19 mouse cellular contexts compared by ENCODE assay signal in genomic region chr5:72839655-72840054, GRCm38 (mm10).
"Had no signal": no experiment of that assay in that cellular context is flagged by ENCODE, and none has a peak within 500 bp of the region (broad histone marks: within the 10 kb centered on the region; RNA-seq: fewer than 3 reads in every experiment).

No protein-coding gene starts in this region.

- H3K9me3 ChIP-seq: neural tube, embryonic 12.5 days; stomach, embryonic 15.5 days had no signal

- DNase-seq: kidney, adult 2 months; kidney, postnatal 25 days; layer of hippocampus, adult 9-11 months; liver, postnatal 0 days; lung, embryonic 14.5 days; midbrain, embryonic 14.5 days; retina, postnatal 1 day; right cerebral cortex, postnatal 25 days; spleen, adult 18-20 months; thymus, adult 18-20 months; thymus, postnatal 36 days had no signal

- ATAC-seq: liver, postnatal 0 days; lung, postnatal 0 days had no signal

- H3K27ac ChIP-seq: kidney, postnatal 0 days; layer of hippocampus, adult 2 months; liver, embryonic 14.5 days; macrophage; neural tube, embryonic 12.5 days; stomach, embryonic 15.5 days had no signal

- H3K4me3 ChIP-seq: layer of hippocampus, adult 2 months; neural tube, embryonic 12.5 days; stomach, embryonic 15.5 days had no signal

- H3K27me3 ChIP-seq: neural tube, embryonic 12.5 days; stomach, embryonic 15.5 days had no signal

- H3K4me1 ChIP-seq: neural tube, embryonic 12.5 days had no signal

- H3K4me2 ChIP-seq: liver, embryonic 11.5 days; lung, embryonic 14.5 days; neural tube, embryonic 12.5 days; stomach, embryonic 15.5 days had no signal

- H3K36me3 ChIP-seq: neural tube, embryonic 12.5 days; stomach, embryonic 15.5 days had no signal

- H3K9ac ChIP-seq: liver, embryonic 14.5 days; liver, postnatal 0 days; lung, embryonic 14.5 days; neural tube, embryonic 12.5 days; stomach, embryonic 15.5 days had no signal
